Mouse (Mus musculus) forebrain, embryonic 13.5 days (tissue): Measurements from ENCODE around the gene Chst11. TPM values are rescaled to one million over a fixed set of nuclear protein-coding genes. Genes with fewer than 3 reads are reported as not detected.
A peak's percentile ranks its signal among the peaks of the same experiment; 100 is the strongest.

ENCODE experiments used
- ATAC-seq: fragments of 200-750 bp; cut with Nextera tagmentation; 2 replicates; pipeline ENCODE4 v1.8.0; 2017
- H3K27ac ChIP-seq: fragments of 300-500 bp; sonication (generic); 2 replicates; pipeline ENCODE4 v1.5.1; 2015; ENCODE audit warnings: inconsistent platforms, mild to moderate bottlenecking, moderate library complexity
- H3K27me3 ChIP-seq: fragments of 300-500 bp; sonication (generic); 2 replicates; pipeline ENCODE4 v1.6.1; 2015; ENCODE audit warnings: mild to moderate bottlenecking, inconsistent platforms
- H3K36me3 ChIP-seq: fragments of 300-500 bp; sonication (generic); 2 replicates; pipeline ENCODE4 v1.6.1; 2015; ENCODE audit warnings: mild to moderate bottlenecking, inconsistent platforms; ENCODE audit not compliant: poor library complexity, severe bottlenecking
- H3K4me1 ChIP-seq: fragments of 300-500 bp; sonication (generic); 2 replicates; pipeline ENCODE4 v1.6.1; 2015; ENCODE audit warnings: inconsistent platforms
- H3K4me2 ChIP-seq: fragments of 300-500 bp; sonication (generic); 2 replicates; pipeline ENCODE4 v1.6.1; 2015; ENCODE audit warnings: inconsistent platforms, mild to moderate bottlenecking, moderate library complexity
- H3K4me3 ChIP-seq: fragments of 300-500 bp; sonication (generic); 2 replicates; pipeline ENCODE4 v1.5.1; 2015; ENCODE audit warnings: mild to moderate bottlenecking, inconsistent platforms
- H3K9ac ChIP-seq: fragments of 300-500 bp; sonication (generic); 2 replicates; pipeline ENCODE4 v1.6.1; 2015; ENCODE audit warnings: mild to moderate bottlenecking, inconsistent platforms
- H3K9me3 ChIP-seq: fragments of 300-500 bp; sonication (generic); replicated peaks from 2 replicates; pipeline ENCODE4 v1.6.1; 2016; ENCODE audit warnings: inconsistent platforms
- WGBS: fragments of 180-500 bp; shearing (Covaris S2); methylation state at CpG from one replicate; pipeline ENCODE4 v1.1.7; 2015; 5-methylcytosine and 5-hydroxymethylcytosine counted together
- polyA plus RNA-seq: library from polyadenylated mRNA; unstranded; fragments of >200 nt; fragmentation: Nextera tagmentation; extraction: Ambion mirVana; gene quantifications from 2 replicates; pipeline ENCODE4 v1.2.1, GENCODE M21; 2015

Gene Chst11
- polyA plus RNA-seq, 1 experiment from 2014 or later = 2.1 TPM

DNA sequence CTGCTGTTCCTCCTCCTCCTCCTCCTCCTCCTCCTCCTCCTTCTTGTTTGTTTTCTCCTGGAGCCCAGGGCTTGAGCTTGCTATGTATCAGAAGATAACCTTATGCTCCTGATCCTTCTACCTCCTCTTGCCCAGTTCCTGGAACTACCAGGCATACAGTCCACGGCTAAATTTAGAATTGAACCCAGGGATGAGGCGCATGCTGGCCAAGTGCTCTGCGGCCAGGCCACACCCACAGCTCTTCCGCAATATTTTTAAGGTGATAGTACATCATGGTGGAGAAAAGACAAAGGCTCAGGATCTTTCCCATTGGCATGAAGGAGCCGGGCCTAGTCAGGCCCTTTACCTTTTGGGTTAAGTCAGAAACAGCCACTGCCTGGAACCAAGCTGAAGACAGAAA, 213.4 kb downstream of the Chst11 start:
- Histone ChIP-seq H3K27ac (no peak overlapping the region), H3K4me2 (no peak overlapping the region), H3K36me3 (no peaks in the 10 kb centered on the region), H3K9ac (no peak overlapping the region), H3K27me3 (no peaks in the 10 kb centered on the region), H3K9me3 (no peaks in the 10 kb centered on the region), H3K4me1 (0 out of 2 replicates have a peak, but pooled peaks cover 3% of the 10 kb centered on the region), H3K4me3 (no peak overlapping the region)
- 83% methylated on average over 5 of the region's 5 CpGs for WGBS
- no peak for ATAC-seq

DNA sequence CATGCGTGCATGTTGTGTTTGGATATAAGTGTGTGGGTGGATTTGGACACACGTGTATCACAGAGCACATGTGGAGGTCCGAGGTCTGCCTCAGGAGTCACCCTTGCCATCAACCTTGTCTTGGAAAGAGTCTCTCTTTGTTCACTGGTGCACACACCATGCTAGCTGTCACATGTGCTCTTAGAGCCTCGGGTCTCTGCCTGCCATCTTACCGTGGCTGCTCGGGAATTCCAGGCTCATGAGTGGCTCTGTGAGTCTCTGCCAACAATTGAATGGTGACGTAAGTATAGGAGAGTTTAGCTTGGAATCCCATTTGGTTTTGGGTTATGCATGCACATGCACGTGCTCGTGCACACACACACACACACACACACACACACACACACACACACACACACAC, 214.0 kb downstream of the Chst11 start:
- H3K4me1 ChIP-seq = 0 out of 2 replicates have a peak, but pooled peaks cover 3% of the 10 kb centered on the region
- no peaks in the 10 kb centered on the region for H3K9me3 ChIP-seq
- H3K4me2 ChIP-seq = no peak overlapping the region
- no peak overlapping the region for H3K27ac ChIP-seq
- 76% methylated on average over 9 of the region's 9 CpGs for WGBS
- H3K4me3 ChIP-seq = no peak overlapping the region
- H3K27me3 ChIP-seq = no peaks in the 10 kb centered on the region
- H3K9ac ChIP-seq = no peak overlapping the region
- no peak for ATAC-seq
- H3K36me3 ChIP-seq = no peaks in the 10 kb centered on the region

DNA sequence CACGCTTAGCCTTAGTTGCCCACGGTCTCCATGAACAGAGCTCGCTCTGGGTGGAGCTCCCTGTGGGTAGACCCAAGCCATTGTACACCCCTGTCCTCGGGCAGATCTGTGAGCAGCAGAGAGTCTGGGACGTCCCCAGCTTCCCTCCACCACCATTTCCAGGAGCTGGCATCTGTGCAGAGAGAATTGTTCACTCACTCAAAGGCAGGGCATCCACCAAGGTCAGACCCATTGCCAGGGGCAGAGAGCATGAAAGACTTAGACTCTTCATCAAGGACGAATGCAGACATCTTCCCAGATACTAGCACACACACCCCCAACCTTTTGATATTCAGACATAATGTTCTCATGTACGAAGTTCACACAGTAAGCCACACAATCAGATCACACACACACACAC, 216.2 kb downstream of the Chst11 start:
- no peak overlapping the region for H3K4me2 ChIP-seq
- no peak overlapping the region for H3K9ac ChIP-seq
- H3K36me3 ChIP-seq = no peaks in the 10 kb centered on the region
- H3K27ac ChIP-seq = no peak overlapping the region
- H3K4me3 ChIP-seq = no peak overlapping the region
- H3K27me3 ChIP-seq = no peaks in the 10 kb centered on the region
- no peak for ATAC-seq
- WGBS = 82% methylated on average over 7 of the region's 7 CpGs
- no peaks in the 10 kb centered on the region for H3K9me3 ChIP-seq
- H3K4me1 ChIP-seq = no peaks in the 10 kb centered on the region

DNA sequence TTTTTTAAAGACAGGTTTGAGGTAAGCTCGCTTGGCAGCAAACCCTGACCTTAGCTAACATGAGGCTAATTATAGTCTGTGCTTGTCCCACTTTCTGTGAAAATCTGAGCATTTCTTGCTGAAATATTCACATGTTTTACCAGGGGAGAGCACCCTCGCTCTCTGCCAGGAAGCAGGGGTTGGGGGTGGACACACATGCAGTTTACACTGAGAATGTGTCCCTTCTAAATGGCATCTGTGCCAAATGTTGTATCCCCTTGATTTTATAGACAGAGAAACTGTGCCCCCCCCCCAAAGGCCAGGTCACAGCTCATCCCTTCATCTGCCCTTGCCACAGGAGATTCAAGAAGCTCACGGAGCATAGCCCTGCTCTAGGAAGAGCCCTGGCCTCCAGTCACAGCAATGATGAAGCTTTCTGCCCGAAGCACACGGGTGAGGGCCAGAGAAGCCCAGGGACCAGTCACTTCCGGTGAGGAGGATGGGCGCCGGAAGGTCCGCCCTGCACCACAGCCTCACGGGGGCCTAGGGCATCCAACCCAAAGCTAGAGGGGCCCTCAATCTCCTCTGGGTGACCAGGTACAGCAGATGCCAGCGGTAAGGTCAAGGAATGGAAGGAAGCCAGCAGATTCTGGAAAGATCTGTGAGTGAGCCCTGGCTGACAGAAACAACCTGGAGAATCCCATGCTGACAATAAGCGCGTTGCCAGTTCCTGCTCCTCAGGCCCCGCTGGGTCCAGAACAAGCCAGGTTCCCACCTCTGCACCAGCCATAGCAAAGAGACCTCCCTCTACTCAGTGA, 217.8 kb downstream of the Chst11 start:
- Histone ChIP-seq H3K9me3 (no peaks in the 10 kb centered on the region), H3K4me2 (no peak overlapping the region), H3K36me3 (no peaks in the 10 kb centered on the region), H3K27me3 (no peaks in the 10 kb centered on the region), H3K9ac (no peak overlapping the region), H3K4me3 (no peak overlapping the region), H3K27ac (no peak overlapping the region), H3K4me1 (peaks cover 4% of the 10 kb centered on the region; the same call in 1 of the 2 replicates)
- 88% methylated on average over 14 of the region's 14 CpGs for WGBS
- no peak for ATAC-seq

DNA sequence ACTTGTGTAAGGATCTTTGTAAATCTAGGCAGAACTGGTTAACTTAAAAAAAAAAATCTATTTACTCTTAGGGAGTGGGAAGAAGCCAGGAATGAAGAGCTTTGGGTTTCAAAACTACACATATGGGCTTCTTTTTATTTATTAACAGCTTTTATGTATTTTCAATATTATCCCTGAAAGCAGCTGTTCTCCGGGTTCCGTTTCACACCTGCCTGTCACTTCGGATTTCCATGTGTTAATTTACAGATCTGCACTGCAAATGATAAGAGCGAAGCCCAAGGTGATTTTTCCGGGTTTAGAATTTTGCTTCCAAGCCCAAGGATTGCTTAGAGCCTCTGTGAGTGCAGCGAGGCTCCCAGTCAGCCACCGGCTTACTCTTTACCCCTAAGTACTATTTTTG, 223.1 kb downstream of the Chst11 start:
- Histone ChIP-seq H3K9ac (no peak overlapping the region), H3K4me3 (no peak overlapping the region), H3K27ac (no peak overlapping the region), H3K36me3 (no peaks in the 10 kb centered on the region), H3K4me2 (no peak overlapping the region), H3K9me3 (no peaks in the 10 kb centered on the region), H3K4me1 (peaks cover 28% of the 10 kb centered on the region), H3K27me3 (no peaks in the 10 kb centered on the region)
- WGBS = 74% methylated on average over 7 of the region's 7 CpGs
- ATAC-seq = no peak

DNA sequence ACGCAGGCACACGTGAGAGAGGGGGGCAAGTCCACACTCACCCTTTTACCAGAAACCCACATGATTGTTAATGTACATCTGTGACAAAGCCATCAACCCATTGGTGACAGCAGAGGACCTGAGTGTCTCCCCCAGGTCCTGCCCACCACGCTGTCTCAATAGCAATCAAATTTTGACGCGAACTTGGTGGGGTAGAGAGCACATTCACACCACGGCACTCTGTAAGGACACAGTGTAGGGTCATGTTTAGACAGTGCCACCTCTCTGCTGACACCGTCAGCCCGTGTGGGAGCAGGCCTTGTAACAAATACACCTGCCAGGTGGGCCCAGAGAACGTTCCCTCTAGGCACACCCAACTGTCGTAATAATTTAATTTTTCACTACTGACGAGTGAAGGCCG, 224.1 kb downstream of the Chst11 start:
- Histone ChIP-seq H3K4me1 (peaks cover 28% of the 10 kb centered on the region), H3K36me3 (no peaks in the 10 kb centered on the region), H3K4me3 (no peak overlapping the region), H3K9me3 (no peaks in the 10 kb centered on the region), H3K9ac (no peak overlapping the region), H3K27me3 (no peaks in the 10 kb centered on the region), H3K27ac (no peak overlapping the region), H3K4me2 (no peak overlapping the region)
- no peak for ATAC-seq
- WGBS = 78% methylated on average over 12 of the region's 12 CpGs

DNA sequence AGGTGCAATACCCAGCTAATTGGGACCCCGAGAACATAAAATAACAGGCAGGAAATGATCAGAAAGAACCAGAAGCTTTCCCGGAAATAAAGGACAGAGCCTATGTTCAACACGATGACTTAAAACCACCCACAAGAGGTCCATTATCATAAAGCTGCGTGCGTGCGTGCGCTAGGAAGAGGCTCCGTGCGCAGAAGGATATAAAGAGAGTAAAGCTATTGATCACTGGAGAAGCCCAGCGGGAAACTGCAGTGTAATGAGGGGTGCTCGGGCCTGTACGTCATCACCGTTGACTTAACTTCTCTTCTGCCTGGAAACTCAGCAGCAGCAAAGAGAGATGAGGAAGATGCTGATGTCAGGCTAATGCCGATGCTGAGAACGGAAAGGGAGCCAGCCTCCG, 224.8 kb downstream of the Chst11 start:
- Histone ChIP-seq H3K9me3 (no peaks in the 10 kb centered on the region), H3K4me3 (no peak overlapping the region), H3K4me1 (peaks cover 28% of the 10 kb centered on the region), H3K27me3 (no peaks in the 10 kb centered on the region), H3K4me2 (0 out of 2 replicates have a peak overlapping the region, but pooled peaks have one; percentile 10), H3K9ac (no peak overlapping the region), H3K27ac (no peak overlapping the region), H3K36me3 (no peaks in the 10 kb centered on the region)
- WGBS = 48% methylated on average over 16 of the region's 16 CpGs
- ATAC-seq = no peak

DNA sequence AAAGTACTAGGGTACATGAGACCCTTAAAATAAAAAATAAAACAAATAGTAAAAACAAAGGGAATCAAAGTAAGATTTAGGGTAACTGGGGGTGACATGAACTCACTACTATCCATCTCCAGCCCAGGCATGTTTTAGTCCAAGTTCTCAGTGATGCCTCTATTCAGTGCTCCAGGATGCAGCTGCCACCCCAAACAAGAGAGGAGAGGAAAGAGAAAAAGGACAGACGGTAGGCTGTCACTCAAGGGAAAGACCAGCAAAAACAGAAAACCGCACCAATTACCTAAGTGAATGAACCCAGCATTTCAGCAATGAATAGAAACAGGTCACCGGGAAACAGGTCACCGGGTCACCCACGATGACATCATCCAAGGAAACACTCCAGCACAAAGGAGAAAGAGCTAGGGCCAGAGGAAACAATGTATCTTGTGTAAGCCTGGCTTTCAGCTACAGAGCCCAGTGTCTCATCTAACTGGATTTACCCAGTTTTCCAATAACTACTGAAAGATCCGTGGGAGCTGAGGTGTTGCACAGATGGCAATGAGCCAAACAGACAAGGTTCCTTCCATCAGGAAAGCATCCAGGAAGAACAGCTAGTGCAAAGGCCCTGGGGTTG, 225.8 kb downstream of the Chst11 start:
- peak; percentile 61; the same call in 1 of the 2 replicates for ATAC-seq
- H3K9ac ChIP-seq = no peak overlapping the region
- 12% methylated on average over 6 of the region's 6 CpGs for WGBS
- H3K27ac ChIP-seq = 0 out of 2 replicates have a peak overlapping the region, but pooled peaks have one; percentile 61
- peaks cover 28% of the 10 kb centered on the region for H3K4me1 ChIP-seq
- H3K27me3 ChIP-seq = no peaks in the 10 kb centered on the region
- H3K4me3 ChIP-seq = no peak overlapping the region
- no peak overlapping the region for H3K4me2 ChIP-seq
- H3K9me3 ChIP-seq = no peaks in the 10 kb centered on the region
- no peaks in the 10 kb centered on the region for H3K36me3 ChIP-seq

DNA sequence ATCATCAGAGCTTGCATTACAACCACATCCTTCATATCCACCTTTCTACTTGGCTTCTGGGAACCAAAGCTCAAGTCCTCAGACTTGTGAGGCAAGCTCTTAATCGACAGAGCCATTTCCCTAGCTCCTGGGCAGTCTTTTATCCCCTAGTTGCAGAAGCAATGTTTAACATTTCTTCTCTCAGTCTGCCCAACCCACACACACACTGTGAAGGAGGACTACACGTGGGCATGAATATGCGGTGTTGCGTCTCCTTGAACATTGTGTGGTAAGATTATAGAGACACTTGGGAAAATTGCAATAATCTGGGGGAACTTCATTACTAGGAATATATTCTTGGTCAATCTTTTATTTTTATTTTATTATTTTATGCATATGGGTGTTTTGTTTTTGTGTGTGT, 227.3 kb downstream of the Chst11 start:
- Histone ChIP-seq H3K4me3 (no peak overlapping the region), H3K9me3 (no peaks in the 10 kb centered on the region), H3K4me1 (peaks cover 28% of the 10 kb centered on the region), H3K36me3 (no peaks in the 10 kb centered on the region), H3K27me3 (no peaks in the 10 kb centered on the region), H3K9ac (no peak overlapping the region), H3K4me2 (no peak overlapping the region), H3K27ac (no peak overlapping the region)
- WGBS = 96% methylated on average over 4 of the region's 4 CpGs
- no peak for ATAC-seq

DNA sequence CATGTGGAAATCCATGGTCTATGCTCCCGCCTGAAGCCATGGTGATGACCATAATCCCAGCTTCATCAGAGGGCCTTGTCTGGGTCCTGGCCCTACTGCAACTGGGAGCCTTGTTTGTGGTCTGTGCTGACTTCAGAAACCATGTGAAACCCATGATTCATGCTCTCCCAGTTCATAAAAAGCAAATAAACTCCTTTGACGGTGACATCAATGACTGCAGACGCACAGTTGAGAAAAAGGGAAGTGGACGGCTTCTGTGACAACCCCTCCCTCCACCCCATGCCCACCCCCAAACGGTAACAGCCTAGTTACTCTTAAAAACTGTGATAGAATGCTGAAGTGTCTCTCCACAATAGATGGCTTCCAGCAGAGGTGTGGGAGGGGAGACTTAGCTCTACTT, 230.3 kb downstream of the Chst11 start:
- no peaks in the 10 kb centered on the region for H3K27me3 ChIP-seq
- no peak overlapping the region for H3K4me2 ChIP-seq
- no peaks in the 10 kb centered on the region for H3K9me3 ChIP-seq
- no peak overlapping the region for H3K4me3 ChIP-seq
- no peak for ATAC-seq
- H3K36me3 ChIP-seq = no peaks in the 10 kb centered on the region
- H3K4me1 ChIP-seq = peaks cover 8% of the 10 kb centered on the region
- no peak overlapping the region for H3K27ac ChIP-seq
- H3K9ac ChIP-seq = no peak overlapping the region
- 57% methylated on average over 5 of the region's 5 CpGs for WGBS

DNA sequence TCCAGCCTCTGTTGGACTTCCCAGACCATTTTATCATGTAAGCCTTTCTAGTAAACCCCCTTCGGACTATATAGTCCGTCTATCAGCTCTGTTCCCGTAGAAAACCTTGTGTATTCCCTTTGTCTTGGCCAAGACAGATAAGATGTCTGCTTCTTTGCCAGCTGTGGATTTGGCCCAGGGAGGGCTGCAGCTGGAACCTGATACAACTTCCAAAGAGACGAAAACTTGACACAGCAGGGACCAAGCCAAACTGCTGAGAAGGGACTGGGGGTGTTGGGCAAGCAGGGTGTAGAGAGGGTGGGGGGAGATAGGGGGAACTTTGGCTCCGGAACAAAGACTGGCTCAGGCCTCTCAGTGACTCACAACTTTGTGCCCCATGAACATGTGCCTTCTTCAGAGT, 232.0 kb downstream of the Chst11 start:
- Histone ChIP-seq H3K27me3 (no peaks in the 10 kb centered on the region), H3K4me1 (no peaks in the 10 kb centered on the region), H3K9ac (no peak overlapping the region), H3K36me3 (no peaks in the 10 kb centered on the region), H3K27ac (no peak overlapping the region), H3K4me2 (no peak overlapping the region), H3K9me3 (no peaks in the 10 kb centered on the region), H3K4me3 (no peak overlapping the region)
- ATAC-seq = no peak
- 83% methylated on average over 5 of the region's 5 CpGs for WGBS

DNA sequence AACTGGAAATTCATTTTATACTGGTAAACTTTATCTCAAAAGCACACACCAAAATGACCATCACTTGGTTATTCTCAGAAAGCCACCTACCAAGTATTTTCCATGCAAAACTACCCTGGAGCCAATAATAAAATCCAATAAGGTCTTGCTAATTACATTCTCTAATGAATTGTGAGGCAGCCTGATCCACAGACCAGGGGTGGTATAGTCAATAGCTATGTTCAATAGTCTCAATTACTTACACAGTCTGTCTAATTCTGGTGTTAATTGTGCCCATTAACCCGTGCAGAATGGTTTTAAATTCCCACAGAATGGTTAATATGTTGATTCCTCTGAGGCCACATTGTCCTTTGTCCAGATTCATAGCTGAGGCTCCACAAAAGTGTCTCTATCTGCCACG, 233.5 kb downstream of the Chst11 start:
- H3K9ac ChIP-seq = no peak overlapping the region
- no peaks in the 10 kb centered on the region for H3K4me1 ChIP-seq
- no peak overlapping the region for H3K4me3 ChIP-seq
- H3K9me3 ChIP-seq = no peaks in the 10 kb centered on the region
- WGBS = 27% methylated on average over 2 of the region's 2 CpGs
- no peak overlapping the region for H3K4me2 ChIP-seq
- H3K36me3 ChIP-seq = no peaks in the 10 kb centered on the region
- ATAC-seq = no peak
- no peak overlapping the region for H3K27ac ChIP-seq
- H3K27me3 ChIP-seq = no peaks in the 10 kb centered on the region
